25 mouse cellular contexts compared by ENCODE assay signal in the genomic region with DNA sequence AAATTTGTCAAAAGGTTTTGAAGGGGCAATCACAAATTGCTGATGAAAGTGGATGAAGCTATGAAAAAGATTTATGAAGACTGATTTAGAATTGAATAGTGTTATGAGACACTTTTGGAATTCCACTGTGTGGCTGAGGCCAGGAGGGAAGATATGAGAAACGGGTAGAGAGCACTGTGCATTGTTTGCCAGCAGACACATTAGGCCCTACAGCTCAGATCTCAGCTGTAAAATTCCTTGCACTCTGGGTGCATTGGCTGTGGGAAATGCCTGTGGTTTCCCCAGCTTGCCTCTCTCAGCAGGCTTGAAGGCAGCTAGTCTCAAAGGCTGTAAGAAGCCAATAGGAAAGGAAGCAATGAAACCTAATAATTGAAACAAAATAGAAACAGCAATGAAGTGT.
DNase-seq lines count a peak whose midpoint lies in the region; ATAC-seq and TF ChIP-seq lines count a peak whose summit lies in the region.
"Had no signal": no experiment of that assay in that cellular context is flagged by ENCODE, and none has a peak within 500 bp of the region (broad histone marks: within the 10 kb centered on the region; RNA-seq: fewer than 3 reads in every experiment).

No protein-coding gene starts in this region.

- peak; percentile 66 for DNase-seq in embryonic facial prominence, embryonic 14.5 days (ENCODE audit: low spot score)
- no peak for DNase-seq in embryonic facial prominence, embryonic 10.5 days (ENCODE audit: low spot score)
- DNase-seq in kidney, postnatal 4 days, result peak; percentile 20 to 21
- peak; percentile 17 for DNase-seq in brain, adult 2 months (ENCODE audit: low read depth, low spot score)
- DNase-seq in left cerebral cortex, adult 11 months (ENCODE audit: low spot score), result no peak
- DNase-seq: adrenal gland, adult 8-10 months; cerebellum, adult 9-10 months; forebrain, postnatal 0 days; gastrocnemius, postnatal 25 days; heart, adult 18-20 months; heart, postnatal 10 days; kidney, postnatal 36 days; liver; lung, postnatal 4 days; right cerebral cortex, postnatal 14 days; spleen, adult 18-20 months had no signal

- TF ChIP-seq POLR2A in myocyte (IDR thresholded peaks at IDR 0.05; ENCODE audit: insufficient read length, low read depth), result no peak

- H3K79me2 ChIP-seq in myocyte (ENCODE audit: control insufficient read depth, insufficient read depth), result no peaks in the 10 kb centered on the region

- ATAC-seq in embryonic facial prominence, embryonic 14.5 days (ENCODE audit: low read depth), result no peak
- ATAC-seq in kidney, embryonic 14.5 days (ENCODE audit: low FRiP score, low TSS enrichment), result no peak
- ATAC-seq in megakaryocyte progenitor cell, adult 5-6 weeks (replicated peaks; ENCODE audit: poor library complexity), result no peak
- ATAC-seq: CD4-positive, CD25-positive, alpha-beta regulatory T cell, adult 4 months; forebrain, postnatal 0 days; inflammation-experienced regulatory T-cells, adult 6 months had no signal

- H3ac ChIP-seq in myocyte (ENCODE audit: control insufficient read depth, insufficient read length), result no peak overlapping the region

- H3K27ac ChIP-seq in embryonic facial prominence, embryonic 14.5 days (replicated peaks; ENCODE audit: low read depth, low read length), result no peak overlapping the region
- no peak overlapping the region for H3K27ac ChIP-seq in embryonic facial prominence, embryonic 10.5 days (replicated peaks)
- H3K27ac ChIP-seq in kidney, embryonic 14.5 days (ENCODE audit: low read depth, low read length), result no peak overlapping the region
- H3K27ac ChIP-seq: hindbrain, embryonic 12.5 days; left cerebral cortex, adult 2 months; liver, embryonic 15.5 days had no signal

- no peaks in the 10 kb centered on the region for H3K36me3 ChIP-seq in embryonic facial prominence, embryonic 14.5 days (ENCODE audit: control insufficient read depth, insufficient read depth, low read length)
- no peaks in the 10 kb centered on the region for H3K36me3 ChIP-seq in embryonic facial prominence, embryonic 10.5 days (replicated peaks)
- no peaks in the 10 kb centered on the region for H3K36me3 ChIP-seq in kidney, embryonic 14.5 days (ENCODE audit: control insufficient read depth, insufficient read depth, low read length)
- H3K36me3 ChIP-seq in myocyte (ENCODE audit: control insufficient read depth, insufficient read depth), result no peaks in the 10 kb centered on the region
- H3K36me3 ChIP-seq: heart, embryonic 12.5 days; hindbrain, embryonic 12.5 days; liver, embryonic 15.5 days had no signal

- no peaks in the 10 kb centered on the region for H3K27me3 ChIP-seq in embryonic facial prominence, embryonic 14.5 days (replicated peaks; ENCODE audit: control insufficient read depth, insufficient read depth, low read length)
- no peaks in the 10 kb centered on the region for H3K27me3 ChIP-seq in embryonic facial prominence, embryonic 10.5 days (replicated peaks; ENCODE audit: low read depth, poor library complexity, severe bottlenecking)
- no peaks in the 10 kb centered on the region for H3K27me3 ChIP-seq in kidney, embryonic 14.5 days (ENCODE audit: control insufficient read depth, insufficient read depth, low read length)
- no peaks in the 10 kb centered on the region for H3K27me3 ChIP-seq in myocyte (ENCODE audit: control insufficient read depth, insufficient read depth, insufficient read length)
- H3K27me3 ChIP-seq: heart, embryonic 12.5 days; hindbrain, embryonic 12.5 days; liver, embryonic 15.5 days had no signal

- H3K9ac ChIP-seq in embryonic facial prominence, embryonic 14.5 days (ENCODE audit: low read depth, low read length), result no peak overlapping the region
- no peak overlapping the region for H3K9ac ChIP-seq in kidney, embryonic 14.5 days (ENCODE audit: low read depth, low read length)
- H3K9ac ChIP-seq: forebrain, postnatal 0 days; heart, embryonic 12.5 days; hindbrain, embryonic 12.5 days; liver, embryonic 15.5 days had no signal

- 0 out of 2 replicates have a peak, but pooled peaks cover 2% of the 10 kb centered on the region for H3K9me3 ChIP-seq in embryonic facial prominence, embryonic 14.5 days (ENCODE audit: control insufficient read depth, low read length)
- H3K9me3 ChIP-seq in embryonic facial prominence, embryonic 10.5 days, result peaks cover under 1% of the 10 kb centered on the region; the same call in 1 of the 2 replicates
- H3K9me3 ChIP-seq in kidney, embryonic 14.5 days (ENCODE audit: control insufficient read depth, low read length), result no peaks in the 10 kb centered on the region; the same call in 1 of the 2 replicates
- H3K9me3 ChIP-seq: heart, embryonic 12.5 days; liver, embryonic 15.5 days had no signal

- H3K4me3 ChIP-seq in embryonic facial prominence, embryonic 14.5 days (ENCODE audit: low read depth, low read length), result no peak overlapping the region
- H3K4me3 ChIP-seq in embryonic facial prominence, embryonic 10.5 days, result no peak overlapping the region
- no peak overlapping the region for H3K4me3 ChIP-seq in kidney, embryonic 14.5 days (ENCODE audit: low read length)
- no peak overlapping the region for H3K4me3 ChIP-seq in myocyte
- H3K4me3 ChIP-seq: heart, embryonic 12.5 days; hindbrain, embryonic 12.5 days; left cerebral cortex, adult 2 months; liver, embryonic 15.5 days had no signal

- no peak overlapping the region for H3K4me2 ChIP-seq in embryonic facial prominence, embryonic 14.5 days (ENCODE audit: low read depth, low read length)
- no peak overlapping the region for H3K4me2 ChIP-seq in kidney, embryonic 14.5 days (replicated peaks; ENCODE audit: low read depth, low read length)
- H3K4me2 ChIP-seq in myocyte (ENCODE audit: low read depth), result peak overlapping the region; percentile 50
- H3K4me2 ChIP-seq: heart, embryonic 12.5 days; hindbrain, embryonic 12.5 days; liver, embryonic 15.5 days had no signal

- H3K4me1 ChIP-seq in embryonic facial prominence, embryonic 14.5 days (ENCODE audit: control insufficient read depth, insufficient read depth, low read length), result 0 out of 2 replicates have a peak, but pooled peaks cover 3% of the 10 kb centered on the region
- no peaks in the 10 kb centered on the region for H3K4me1 ChIP-seq in embryonic facial prominence, embryonic 10.5 days
- H3K4me1 ChIP-seq in kidney, embryonic 14.5 days (ENCODE audit: control insufficient read depth, insufficient read depth, low read length), result no peaks in the 10 kb centered on the region
- H3K4me1 ChIP-seq: heart, embryonic 12.5 days; hindbrain, embryonic 12.5 days; liver, embryonic 15.5 days had no signal

- whole genome bisulfite sequencing in embryonic facial prominence, embryonic 14.5 days, result 48% methylated on average over 1 of the region's 1 CpGs
- 74% methylated on average over 1 of the region's 1 CpGs for WGBS in embryonic facial prominence, embryonic 10.5 days
- 52% methylated on average over 1 of the region's 1 CpGs for WGBS in kidney, embryonic 14.5 days

TF ChIP-seq in myocyte, 11 proteins besides CTCF, POLR2A, EP300 and RAD21:
- peak in 1 of 3 experiments; percentile 54 for TF ChIP-seq MYOG (IDR thresholded peaks at IDR 0.05; ENCODE audit: control insufficient read depth in 1 of 3, insufficient read depth in 1 of 3, insufficient read length in 2 of 3, low read depth in 2 of 3)
- no peak for TF ChIP-seq TCF12 (IDR thresholded peaks at IDR 0.05; ENCODE audit: insufficient read depth, poor library complexity, severe bottlenecking)
- no peak for TF ChIP-seq MYOD1 (IDR thresholded peaks at IDR 0.05; ENCODE audit: control insufficient read depth in 1 of 3, insufficient read length in 2 of 3, low read depth in 2 of 3)
- TF ChIP-seq CEBPB (IDR thresholded peaks at IDR 0.05; ENCODE audit: insufficient read depth, poor library complexity, severe bottlenecking), result no peak

Comparison
In these comparisons a context has a peak if more than half of its experiments do, and no peak if none do; other contexts are left out.
1. DNase-seq: peak in embryonic facial prominence, embryonic 14.5 days (single experiment), kidney, postnatal 4 days (2 of 2) and brain, adult 2 months (single experiment); none in embryonic facial prominence, embryonic 10.5 days (single experiment) and left cerebral cortex, adult 11 months (single experiment).